Comparison of ENCODE assay signal across 29 mouse cellular contexts in the genomic region with DNA sequence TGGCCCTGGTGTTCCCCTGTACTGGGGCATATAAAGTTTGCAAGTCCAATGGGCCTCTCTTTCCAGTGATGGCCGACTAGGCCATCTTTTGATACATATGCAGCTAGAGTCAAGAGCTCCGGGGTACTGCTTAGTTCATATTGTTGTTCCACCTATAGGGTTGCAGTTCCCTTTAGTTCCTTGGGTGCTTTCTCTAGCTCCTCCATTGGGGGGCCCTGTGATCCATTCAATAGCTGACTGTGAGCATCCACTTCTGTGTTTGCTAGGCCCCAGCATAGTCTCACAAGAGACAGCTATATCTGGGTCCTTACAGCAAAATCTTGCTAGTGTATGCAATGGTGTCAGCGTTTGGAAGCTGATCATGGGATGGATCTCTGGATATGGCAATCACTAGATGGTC. TPM values are rescaled to one million over a fixed set of nuclear protein-coding genes. Genes with fewer than 3 reads are reported as not detected.
"Had no signal": no experiment of that assay in that cellular context is flagged by ENCODE, and none has a peak within 500 bp of the region (broad histone marks: within the 10 kb centered on the region; RNA-seq: fewer than 3 reads in every experiment).

No protein-coding gene starts in this region.

RNA-seq across cellular contexts. Expression of gene Gm13691, which starts 4.2 kb away (rescaled TPM):
- polyA plus RNA-seq: limb, embryonic 10.5 days; limb, embryonic 11.5 days; limb, embryonic 12.5 days; limb, embryonic 13.5 days; limb, embryonic 15.5 days; liver, adult 2 months; liver, embryonic 11.5 days; liver, embryonic 12.5 days; liver, embryonic 13.5 days; liver, embryonic 14.5 days; liver, embryonic 15.5 days; liver, embryonic 16.5 days; liver, postnatal 0 days; lung, adult 2 months; lung, embryonic 14.5 days; lung, embryonic 15.5 days; lung, embryonic 16.5 days; lung, postnatal 0 days; macrophage; midbrain, embryonic 10.5 days; midbrain, embryonic 11.5 days; midbrain, embryonic 12.5 days; midbrain, embryonic 13.5 days; midbrain, embryonic 14.5 days; midbrain, embryonic 15.5 days; midbrain, embryonic 16.5 days; midbrain, postnatal 0 days; myocyte had no signal

RNA-seq across cellular contexts. Expression of gene Gm13697, which starts 10.0 kb away (rescaled TPM):
- polyA plus RNA-seq: limb, embryonic 10.5 days; limb, embryonic 11.5 days; limb, embryonic 12.5 days; limb, embryonic 13.5 days; limb, embryonic 15.5 days; liver, adult 2 months; liver, embryonic 11.5 days; liver, embryonic 12.5 days; liver, embryonic 13.5 days; liver, embryonic 14.5 days; liver, embryonic 15.5 days; liver, embryonic 16.5 days; liver, postnatal 0 days; lung, adult 2 months; lung, embryonic 14.5 days; lung, embryonic 15.5 days; lung, embryonic 16.5 days; lung, postnatal 0 days; macrophage; midbrain, embryonic 10.5 days; midbrain, embryonic 11.5 days; midbrain, embryonic 12.5 days; midbrain, embryonic 13.5 days; midbrain, embryonic 14.5 days; midbrain, embryonic 15.5 days; midbrain, embryonic 16.5 days; midbrain, postnatal 0 days; myocyte had no signal

RNA-seq across cellular contexts. Expression of gene Gm13694, which starts 15.8 kb away (rescaled TPM):
- polyA plus RNA-seq: limb, embryonic 10.5 days; limb, embryonic 11.5 days; limb, embryonic 12.5 days; limb, embryonic 13.5 days; limb, embryonic 15.5 days; liver, adult 2 months; liver, embryonic 11.5 days; liver, embryonic 12.5 days; liver, embryonic 13.5 days; liver, embryonic 14.5 days; liver, embryonic 15.5 days; liver, embryonic 16.5 days; liver, postnatal 0 days; lung, adult 2 months; lung, embryonic 14.5 days; lung, embryonic 15.5 days; lung, embryonic 16.5 days; lung, postnatal 0 days; macrophage; midbrain, embryonic 10.5 days; midbrain, embryonic 11.5 days; midbrain, embryonic 12.5 days; midbrain, embryonic 13.5 days; midbrain, embryonic 14.5 days; midbrain, embryonic 15.5 days; midbrain, embryonic 16.5 days; midbrain, postnatal 0 days; myocyte had no signal

RNA-seq across cellular contexts. Expression of gene Gm13696, which starts 21.6 kb away (rescaled TPM):
- polyA plus RNA-seq: limb, embryonic 10.5 days; limb, embryonic 11.5 days; limb, embryonic 12.5 days; limb, embryonic 13.5 days; limb, embryonic 15.5 days; liver, adult 2 months; liver, embryonic 11.5 days; liver, embryonic 12.5 days; liver, embryonic 13.5 days; liver, embryonic 14.5 days; liver, embryonic 15.5 days; liver, embryonic 16.5 days; liver, postnatal 0 days; lung, adult 2 months; lung, embryonic 14.5 days; lung, embryonic 15.5 days; lung, embryonic 16.5 days; lung, postnatal 0 days; macrophage; midbrain, embryonic 10.5 days; midbrain, embryonic 11.5 days; midbrain, embryonic 12.5 days; midbrain, embryonic 13.5 days; midbrain, embryonic 14.5 days; midbrain, embryonic 15.5 days; midbrain, embryonic 16.5 days; midbrain, postnatal 0 days; myocyte had no signal

RNA-seq across cellular contexts. Expression of gene Gm13695, which starts 27.4 kb away (rescaled TPM):
- polyA plus RNA-seq: limb, embryonic 10.5 days; limb, embryonic 11.5 days; limb, embryonic 12.5 days; limb, embryonic 13.5 days; limb, embryonic 14.5 days; limb, embryonic 15.5 days; liver, adult 2 months; liver, embryonic 11.5 days; liver, embryonic 12.5 days; liver, embryonic 13.5 days; liver, embryonic 14.5 days; liver, embryonic 15.5 days; liver, embryonic 16.5 days; liver, postnatal 0 days; lung, adult 2 months; lung, embryonic 14.5 days; lung, embryonic 15.5 days; lung, embryonic 16.5 days; lung, postnatal 0 days; macrophage; midbrain, embryonic 10.5 days; midbrain, embryonic 11.5 days; midbrain, embryonic 12.5 days; midbrain, embryonic 13.5 days; midbrain, embryonic 14.5 days; midbrain, embryonic 15.5 days; midbrain, embryonic 16.5 days; midbrain, postnatal 0 days; myocyte had no signal
